Comparison of ENCODE assay signal across 16 mouse cellular contexts in genomic region chr3:55511658-55512057, GRCm38 (mm10). TPM values are rescaled to one million over a fixed set of nuclear protein-coding genes. Genes with fewer than 3 reads are reported as not detected.
A peak's percentile ranks its signal among the peaks of the same experiment; 100 is the strongest.
DNase-seq lines count a peak whose midpoint lies in the region; ATAC-seq lines count a peak whose summit lies in the region.
"Had no signal": no experiment of that assay in that cellular context is flagged by ENCODE, and none has a peak within 500 bp of the region (broad histone marks: within the 10 kb centered on the region; RNA-seq: fewer than 3 reads in every experiment).

No protein-coding gene starts in this region.

- DNase-seq in midbrain, embryonic 10.5 days (ENCODE audit: low spot score) = no peak
- peak; percentile 31 to 39 for DNase-seq in heart, postnatal 10 days
- no peak for DNase-seq in cerebellum, adult 9-11 months
- DNase-seq in left cerebral cortex, postnatal 10 days (ENCODE audit: extremely low spot score in 1 of 2, low spot score in 2 of 2) = no peak
- DNase-seq: right cerebral cortex, postnatal 14 days had no signal

- H3K4me2 ChIP-seq in intestine, embryonic 15.5 days (replicated peaks) = no peak overlapping the region
- no peak overlapping the region for H3K4me2 ChIP-seq in intestine, embryonic 16.5 days (ENCODE audit: low read depth, low read length)
- H3K4me2 ChIP-seq in midbrain, embryonic 15.5 days = no peak overlapping the region
- no peak overlapping the region for H3K4me2 ChIP-seq in stomach, embryonic 15.5 days
- H3K4me2 ChIP-seq: forebrain, embryonic 12.5 days; heart, embryonic 13.5 days had no signal

- no peaks in the 10 kb centered on the region for H3K9me3 ChIP-seq in intestine, embryonic 15.5 days
- no peaks in the 10 kb centered on the region for H3K9me3 ChIP-seq in intestine, embryonic 16.5 days (ENCODE audit: control insufficient read depth, low read length)
- H3K9me3 ChIP-seq in midbrain, embryonic 15.5 days = no peaks in the 10 kb centered on the region
- no peaks in the 10 kb centered on the region for H3K9me3 ChIP-seq in midbrain, embryonic 10.5 days (replicated peaks)
- H3K9me3 ChIP-seq in stomach, embryonic 15.5 days = no peaks in the 10 kb centered on the region
- H3K9me3 ChIP-seq: forebrain, embryonic 12.5 days; heart, embryonic 13.5 days had no signal

- no peak overlapping the region for H3K27ac ChIP-seq in intestine, embryonic 15.5 days
- no peak overlapping the region for H3K27ac ChIP-seq in intestine, embryonic 16.5 days (ENCODE audit: low read length)
- 0 out of 2 replicates have a peak overlapping the region, but pooled peaks have one; percentile 36 for H3K27ac ChIP-seq in midbrain, embryonic 15.5 days
- H3K27ac ChIP-seq in midbrain, embryonic 10.5 days (replicated peaks) = no peak overlapping the region
- H3K27ac ChIP-seq in stomach, embryonic 15.5 days = no peak overlapping the region
- H3K27ac ChIP-seq: forebrain, embryonic 12.5 days; heart, embryonic 13.5 days had no signal

- ATAC-seq in intestine, embryonic 15.5 days = peak; percentile 36; the same call in 1 of the 2 replicates
- no peak for ATAC-seq in intestine, embryonic 16.5 days
- ATAC-seq in midbrain, embryonic 15.5 days (replicated peaks) = no peak
- peak; percentile 66; the same call in 1 of the 2 replicates for ATAC-seq in stomach, embryonic 15.5 days (ENCODE audit: insufficient read depth, low FRiP score, low read depth)

- no peaks in the 10 kb centered on the region for H3K4me1 ChIP-seq in intestine, embryonic 15.5 days (replicated peaks)
- no peaks in the 10 kb centered on the region for H3K4me1 ChIP-seq in intestine, embryonic 16.5 days (ENCODE audit: control insufficient read depth, insufficient read depth, low read length)
- H3K4me1 ChIP-seq in midbrain, embryonic 15.5 days = no peaks in the 10 kb centered on the region
- H3K4me1 ChIP-seq in midbrain, embryonic 10.5 days = peaks cover 11% of the 10 kb centered on the region
- no peaks in the 10 kb centered on the region for H3K4me1 ChIP-seq in stomach, embryonic 15.5 days
- H3K4me1 ChIP-seq: forebrain, embryonic 12.5 days; heart, embryonic 13.5 days had no signal

- H3K9ac ChIP-seq in intestine, embryonic 15.5 days = no peak overlapping the region
- no peak overlapping the region for H3K9ac ChIP-seq in intestine, embryonic 16.5 days (ENCODE audit: low read depth, low read length)
- H3K9ac ChIP-seq in midbrain, embryonic 15.5 days = no peak overlapping the region
- H3K9ac ChIP-seq in stomach, embryonic 15.5 days = no peak overlapping the region
- H3K9ac ChIP-seq: forebrain, embryonic 12.5 days; heart, embryonic 13.5 days had no signal

- intact Hi-C loops in heart, postnatal 10 days (cut with DNase I) = no loop called here
- intact Hi-C loops in left cerebral cortex, postnatal 10 days (cut with DNase I) = no loop called here

- H3K27me3 ChIP-seq in intestine, embryonic 15.5 days (replicated peaks) = no peaks in the 10 kb centered on the region
- H3K27me3 ChIP-seq in intestine, embryonic 16.5 days (replicated peaks; ENCODE audit: control insufficient read depth, insufficient read depth, low read length) = no peaks in the 10 kb centered on the region
- no peaks in the 10 kb centered on the region for H3K27me3 ChIP-seq in midbrain, embryonic 15.5 days (replicated peaks)
- H3K27me3 ChIP-seq in midbrain, embryonic 10.5 days (ENCODE audit: low read depth, poor library complexity, severe bottlenecking) = no peaks in the 10 kb centered on the region
- H3K27me3 ChIP-seq in stomach, embryonic 15.5 days (replicated peaks) = no peaks in the 10 kb centered on the region
- H3K27me3 ChIP-seq: forebrain, embryonic 12.5 days; heart, embryonic 13.5 days had no signal

- H3K36me3 ChIP-seq in intestine, embryonic 15.5 days = no peaks in the 10 kb centered on the region
- H3K36me3 ChIP-seq in intestine, embryonic 16.5 days (ENCODE audit: control insufficient read depth, insufficient read depth, low read length) = no peaks in the 10 kb centered on the region
- H3K36me3 ChIP-seq in midbrain, embryonic 15.5 days (replicated peaks) = peaks cover 34% of the 10 kb centered on the region
- peaks cover 12% of the 10 kb centered on the region for H3K36me3 ChIP-seq in midbrain, embryonic 10.5 days
- no peaks in the 10 kb centered on the region for H3K36me3 ChIP-seq in stomach, embryonic 15.5 days
- H3K36me3 ChIP-seq: heart, embryonic 13.5 days had no signal

- no peak overlapping the region for H3K4me3 ChIP-seq in intestine, embryonic 15.5 days (replicated peaks)
- no peak overlapping the region for H3K4me3 ChIP-seq in intestine, embryonic 16.5 days (ENCODE audit: low read length)
- H3K4me3 ChIP-seq in midbrain, embryonic 15.5 days = no peak overlapping the region
- H3K4me3 ChIP-seq in midbrain, embryonic 10.5 days = no peak overlapping the region
- no peak overlapping the region for H3K4me3 ChIP-seq in stomach, embryonic 15.5 days (replicated peaks)
- H3K4me3 ChIP-seq: forebrain, embryonic 12.5 days; heart, embryonic 13.5 days had no signal

- 42% methylated on average over 6 of the region's 6 CpGs for WGBS in intestine, embryonic 15.5 days
- 50% methylated on average over 6 of the region's 6 CpGs for WGBS in intestine, embryonic 16.5 days
- WGBS in midbrain, embryonic 15.5 days = 69% methylated on average over 6 of the region's 6 CpGs
- WGBS in midbrain, embryonic 10.5 days = 83% methylated on average over 6 of the region's 6 CpGs
- 34% methylated on average over 6 of the region's 6 CpGs for WGBS in stomach, embryonic 15.5 days

RNA-seq across cellular contexts. Expression of gene Gm21954, which starts 39.6 kb away (rescaled TPM):
- polyA plus RNA-seq in intestine, embryonic 15.5 days (2015; fragmentation: Nextera tagmentation; extraction: Ambion mirVana) = not detected in 2 replicates
- not detected in 2 replicates for polyA plus RNA-seq in intestine, embryonic 16.5 days (2015; fragmentation: Nextera tagmentation; extraction: Ambion mirVana)
- polyA plus RNA-seq in midbrain, embryonic 15.5 days (2015; fragmentation: Nextera tagmentation; extraction: Ambion mirVana) = not detected in 2 replicates
- not detected in 2 replicates for polyA plus RNA-seq in midbrain, embryonic 10.5 days (2016; fragmentation: Nextera tagmentation; extraction: Ambion mirVana)
- total RNA-seq in heart, postnatal 10 days (2021) = not detected
- not detected in 2 replicates for polyA plus RNA-seq in stomach, embryonic 15.5 days (2015; fragmentation: Nextera tagmentation; extraction: Ambion mirVana)
- total RNA-seq in left cerebral cortex, postnatal 10 days (2021) = not detected
- total RNA-seq: liver, adult 2 months had no signal
- polyA plus RNA-seq: brain, embryonic 14.5 days; forebrain, embryonic 12.5 days; heart, embryonic 13.5 days; kidney, embryonic 14.5 days; liver, adult 2 months; neural tube, embryonic 14.5 days; thymus, postnatal 0 days had no signal

Comparison
In these comparisons a context has a peak if more than half of its experiments do, and no peak if none do; other contexts are left out.
1. ATAC-seq: peak in intestine, embryonic 15.5 days (single experiment) and stomach, embryonic 15.5 days (single experiment); none in intestine, embryonic 16.5 days (single experiment) and midbrain, embryonic 15.5 days (single experiment).
2. DNase-seq: peak in heart, postnatal 10 days (2 of 2); none in midbrain, embryonic 10.5 days (single experiment), cerebellum, adult 9-11 months (single experiment) and left cerebral cortex, postnatal 10 days (0 of 2).